Comparison of ENCODE assay signal across 21 mouse cellular contexts in genomic region chr3:121315498-121315897, GRCm38 (mm10).
"Had no signal": no experiment of that assay in that cellular context is flagged by ENCODE, and none has a peak within 500 bp of the region (broad histone marks: within the 10 kb centered on the region; RNA-seq: fewer than 3 reads in every experiment).

No protein-coding gene starts in this region.

- H3K4me3 ChIP-seq: left cerebral cortex, adult 2 months; limb, embryonic 13.5 days; liver, embryonic 13.5 days had no signal

- H3K27me3 ChIP-seq: limb, embryonic 13.5 days; liver, embryonic 13.5 days had no signal

- H3K27ac ChIP-seq: left cerebral cortex, adult 2 months; limb, embryonic 13.5 days; liver, embryonic 13.5 days; stomach, postnatal 0 days had no signal

- H3K4me2 ChIP-seq: limb, embryonic 13.5 days; liver, embryonic 13.5 days; midbrain, embryonic 11.5 days had no signal

- H3K4me1 ChIP-seq: limb, embryonic 13.5 days; liver, embryonic 13.5 days had no signal

- DNase-seq: kidney, adult 18-20 months; kidney, adult 9 months; kidney, postnatal 14 days; kidney, postnatal 4 days; left cerebral cortex, postnatal 4 days; liver; liver, embryonic 13.5 days; lung, adult 2 months; lung, postnatal 14 days; lung, postnatal 4 days; midbrain, embryonic 14.5 days; right cerebral cortex, adult 18-20 months; right cerebral cortex, postnatal 14 days; right cerebral cortex, postnatal 4 days; thymus, adult 2 months; thymus, postnatal 14 days; thymus, postnatal 4 days had no signal

- H3K9me3 ChIP-seq: liver, embryonic 13.5 days had no signal

- H3K9ac ChIP-seq: limb, embryonic 13.5 days; liver, embryonic 13.5 days had no signal
